Mouse (Mus musculus) adrenal gland, postnatal 14 days (tissue): ENCODE results near the gene Adcy9. TPM values are rescaled to one million over a fixed set of nuclear protein-coding genes. Genes with fewer than 3 reads are reported as not detected.

ENCODE experiments used
- DNase-seq: peaks from one replicate; pipeline ENCODE4 v3.0.0; 2021; ENCODE audit warnings: mixed read lengths
- total RNA-seq: library from RNA; stranded (reverse); gene quantifications from 2 replicates; pipeline ENCODE4 v1.2.3, GENCODE M21; 2021

Adcy9 gene
- total RNA-seq, 1 experiment from 2014 or later, result 38.7 TPM

- DNase-seq, result peak; percentile 89
Measured at GRCm38 (mm10) chr16:4316094-4316474, 104.2 kb downstream of the Adcy9 start.

GRCm38 (mm10) chr16:4315352-4316093 lies 104.8 kb downstream of the Adcy9 start:
- no peak for DNase-seq

GRCm38 (mm10) chr16:4314891-4315290 lies 105.4 kb downstream of the Adcy9 start:
- no peak for DNase-seq

DNA sequence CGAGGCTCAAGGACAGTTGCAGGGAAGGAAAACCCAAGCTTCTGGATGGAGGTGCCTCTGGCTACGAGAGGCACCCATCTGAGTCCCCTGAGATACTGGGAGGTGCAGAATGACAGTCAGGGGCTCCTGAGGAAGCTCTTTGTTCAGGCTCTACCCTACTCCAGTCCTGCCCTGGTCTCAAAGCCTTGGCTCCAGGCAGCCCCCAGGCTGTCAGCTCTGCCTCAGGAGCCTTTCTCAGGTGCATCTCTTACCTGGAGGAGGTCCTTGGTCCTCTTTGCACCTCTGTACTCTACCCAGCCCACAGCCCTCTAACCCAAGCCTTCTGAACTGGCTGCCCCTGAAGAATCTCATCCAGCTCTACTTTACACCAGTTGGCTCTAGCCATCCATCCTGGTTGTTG lies 108.3 kb downstream of the Adcy9 start:
- no peak for DNase-seq

DNA sequence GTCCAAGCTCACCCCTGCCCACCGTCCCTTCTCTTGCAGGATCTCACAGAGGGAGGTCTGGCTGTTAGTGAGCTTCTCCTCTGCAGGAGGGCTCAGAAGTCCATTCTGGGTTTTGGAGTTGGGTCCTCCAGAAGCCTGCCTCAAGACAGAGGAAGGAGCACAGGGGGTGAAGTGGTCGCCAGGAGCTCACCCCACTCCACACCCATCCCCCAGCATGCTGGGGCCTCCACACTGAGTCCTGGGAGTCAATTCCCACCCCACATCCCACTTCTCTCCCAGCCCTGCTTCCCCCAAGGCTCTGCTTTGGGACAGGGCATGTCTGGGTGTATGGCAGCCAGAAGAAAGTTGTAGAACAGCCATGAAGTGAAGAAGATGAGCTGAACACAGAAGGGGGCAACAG lies 108.7 kb downstream of the Adcy9 start:
- DNase-seq, result no peak

DNA sequence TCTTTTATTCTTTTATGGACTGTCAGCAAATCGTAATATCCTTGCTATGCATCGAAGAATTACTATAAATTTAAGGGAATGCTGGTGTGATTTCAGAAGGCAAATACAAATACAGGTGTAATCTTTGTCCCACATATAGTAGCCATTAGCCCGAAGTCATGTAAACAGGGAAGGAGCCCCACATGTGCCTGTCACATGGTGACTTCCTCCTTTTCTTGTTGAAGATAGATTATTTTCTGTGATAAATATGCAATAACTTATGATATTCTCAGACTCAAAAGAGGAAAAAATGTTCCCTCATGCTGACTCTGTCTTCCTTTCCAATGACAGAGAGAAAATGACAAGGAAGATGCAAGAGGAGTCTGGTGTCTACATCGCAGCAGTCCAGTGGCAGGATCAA lies 112.5 kb downstream of the Adcy9 start:
- no peak for DNase-seq

GRCm38 (mm10) chr16:4304176-4304922 lies 115.9 kb downstream of the Adcy9 start:
- DNase-seq, result no peak

DNA sequence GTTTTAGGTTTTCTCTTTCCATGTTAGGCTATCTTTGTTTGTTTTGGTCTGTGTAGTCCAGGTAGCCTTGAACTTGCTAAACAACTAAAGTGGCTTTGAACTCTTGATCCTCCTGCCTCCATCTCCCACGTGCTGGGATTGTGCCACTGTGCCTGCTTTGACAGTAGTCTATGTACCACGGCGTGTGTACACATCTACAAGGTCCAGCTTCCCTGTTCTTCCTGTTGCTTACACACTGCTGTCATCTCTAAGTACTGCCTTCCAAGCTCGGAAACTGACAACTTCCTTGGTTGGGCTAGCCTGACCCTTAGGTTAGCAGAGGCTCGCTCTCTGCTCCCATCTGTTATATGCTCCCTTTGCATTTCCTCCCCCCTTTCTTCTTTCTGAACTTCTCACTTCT lies 116.7 kb downstream of the Adcy9 start:
- DNase-seq, result no peak

DNA sequence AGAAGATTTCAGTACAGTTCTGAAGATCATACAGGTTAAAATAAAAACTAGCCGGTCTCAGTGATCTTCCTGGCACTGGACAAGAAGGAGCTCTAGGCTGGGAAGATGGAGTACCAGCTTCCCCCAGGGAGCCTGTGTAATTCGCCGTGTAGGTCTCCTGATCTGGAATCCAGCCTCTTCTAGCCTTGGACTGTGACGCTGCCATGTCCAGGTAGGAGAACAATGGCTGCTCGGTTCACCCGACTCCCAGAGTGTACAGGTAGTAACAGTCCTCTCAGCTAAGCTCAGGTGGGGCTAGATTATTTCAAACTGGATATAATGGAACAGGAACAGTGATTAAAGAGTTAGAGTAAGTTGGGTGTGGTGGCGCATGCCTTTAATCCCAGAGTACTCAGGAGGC lies 120.0 kb downstream of the Adcy9 start:
- DNase-seq, result no peak

- no peak for DNase-seq
Measured at GRCm38 (mm10) chr16:4293259-4293658, 127.0 kb downstream of the Adcy9 start.

GRCm38 (mm10) chr16:4289507-4289906 lies 130.8 kb downstream of the Adcy9 start:
- DNase-seq, result peak; percentile 49

DNA sequence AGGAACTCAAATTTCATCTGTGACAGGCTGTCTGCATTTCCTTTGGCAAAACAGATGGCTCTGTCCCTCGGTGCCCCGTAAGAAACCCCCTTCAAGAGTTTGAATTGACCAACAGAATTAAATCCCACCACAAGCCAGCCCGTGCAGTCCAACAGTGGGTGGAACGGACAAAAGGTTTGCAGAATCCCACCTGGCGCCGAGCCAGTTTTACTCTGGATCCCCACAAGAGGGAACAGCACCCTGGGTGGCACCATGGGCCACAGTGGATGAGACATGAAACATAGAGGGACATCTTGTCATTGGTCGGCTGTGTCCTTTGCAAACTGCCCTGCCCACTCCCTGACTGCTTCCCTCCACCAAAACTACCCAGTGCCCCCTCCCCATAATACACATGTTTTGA lies 133.7 kb downstream of the Adcy9 start:
- no peak for DNase-seq

GRCm38 (mm10) chr16:4285257-4285656 lies 135.0 kb downstream of the Adcy9 start:
- peak; percentile 52 for DNase-seq

GRCm38 (mm10) chr16:4283267-4283851 lies 136.9 kb downstream of the Adcy9 start:
- DNase-seq, result no peak

- no peak for DNase-seq
Measured at GRCm38 (mm10) chr16:4281470-4281869, 138.8 kb downstream of the Adcy9 start.

GRCm38 (mm10) chr16:4280949-4281348 lies 139.3 kb downstream of the Adcy9 start:
- no peak for DNase-seq

GRCm38 (mm10) chr16:4279601-4280000 lies 140.7 kb downstream of the Adcy9 start:
- DNase-seq, result no peak

DNA sequence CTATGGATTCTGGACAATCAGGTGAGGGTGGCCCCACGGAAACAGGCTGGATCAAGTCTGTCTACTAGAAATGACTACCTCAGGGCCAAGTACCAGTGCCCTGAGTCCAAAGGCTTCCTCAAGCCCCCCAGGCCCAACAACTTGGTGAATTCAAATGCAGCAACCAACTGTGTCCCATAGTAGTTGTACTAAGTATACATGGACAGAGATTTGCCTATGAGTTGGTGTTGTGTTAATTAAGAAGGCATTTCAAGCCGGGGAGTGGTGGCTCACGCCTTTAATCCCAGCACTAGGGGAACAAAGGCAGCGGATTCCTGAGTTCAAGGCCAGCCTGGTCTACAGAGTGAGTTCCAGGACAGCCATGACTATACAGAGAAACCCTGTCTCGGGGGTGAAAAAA lies 143.7 kb downstream of the Adcy9 start:
- no peak for DNase-seq

DNA sequence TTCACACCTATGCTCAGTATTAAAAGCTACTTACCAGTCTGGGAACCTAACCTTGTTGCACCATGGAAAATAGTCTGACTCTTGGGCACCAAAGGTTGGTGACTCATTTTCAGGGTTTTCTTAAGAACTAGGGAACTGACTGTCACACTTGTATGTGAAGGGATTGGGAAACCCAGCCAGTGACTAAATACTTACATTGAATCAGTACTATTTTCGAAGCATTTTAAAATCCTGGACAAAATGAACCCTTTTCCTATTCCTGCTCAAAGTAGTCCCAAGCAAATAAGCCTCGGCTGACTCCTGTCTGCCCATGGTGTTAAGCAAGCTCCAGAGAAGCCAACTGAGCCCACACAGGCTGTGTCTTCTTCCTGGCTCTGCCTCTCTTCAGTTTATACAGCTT lies 144.1 kb downstream of the Adcy9 start:
- DNase-seq, result no peak

GRCm38 (mm10) chr16:4273702-4274476 lies 146.4 kb downstream of the Adcy9 start:
- peak; percentile 84 for DNase-seq

DNA sequence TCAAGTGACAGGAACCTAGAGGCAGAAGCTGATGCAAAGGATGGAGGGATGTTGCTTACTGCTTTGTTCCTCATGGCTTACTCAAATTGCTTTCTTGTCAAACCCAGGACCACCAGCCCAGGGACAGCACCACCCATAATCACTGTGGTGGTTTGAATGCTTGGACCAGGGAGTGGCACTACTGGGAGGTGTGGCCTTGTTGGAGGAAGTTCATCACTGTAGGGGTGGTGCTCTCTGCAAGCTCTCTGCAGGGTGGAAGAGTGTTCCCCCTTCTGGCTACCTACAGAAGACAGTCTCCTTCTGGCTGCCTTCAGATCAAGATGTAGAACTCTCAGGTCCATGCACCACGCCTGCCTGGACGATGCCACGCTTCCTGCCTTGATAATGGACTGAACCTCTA lies 148.0 kb downstream of the Adcy9 start:
- DNase-seq, result no peak

DNA sequence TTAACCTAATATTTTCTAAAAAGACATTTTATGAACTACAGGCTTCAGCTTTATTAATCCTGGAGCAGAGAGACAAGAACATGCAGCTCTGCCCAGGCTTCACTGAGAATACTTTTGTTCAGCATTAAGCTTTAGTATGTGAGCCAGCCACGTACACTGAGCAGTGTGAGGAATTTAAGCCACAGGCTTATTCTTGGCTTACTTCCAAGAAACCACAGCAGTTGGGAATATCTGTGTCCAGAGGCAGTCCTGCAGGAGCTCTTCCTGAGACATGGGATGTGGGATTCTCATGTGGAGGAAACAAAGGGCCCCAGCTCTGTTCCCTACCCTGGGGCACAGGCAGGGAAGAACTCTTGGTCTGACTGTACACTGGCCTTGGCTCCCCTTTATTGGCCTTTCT lies 149.4 kb downstream of the Adcy9 start:
- DNase-seq, result no peak
